Mouse (Mus musculus): ENCODE results near the gene Hoxd13.

DNA sequence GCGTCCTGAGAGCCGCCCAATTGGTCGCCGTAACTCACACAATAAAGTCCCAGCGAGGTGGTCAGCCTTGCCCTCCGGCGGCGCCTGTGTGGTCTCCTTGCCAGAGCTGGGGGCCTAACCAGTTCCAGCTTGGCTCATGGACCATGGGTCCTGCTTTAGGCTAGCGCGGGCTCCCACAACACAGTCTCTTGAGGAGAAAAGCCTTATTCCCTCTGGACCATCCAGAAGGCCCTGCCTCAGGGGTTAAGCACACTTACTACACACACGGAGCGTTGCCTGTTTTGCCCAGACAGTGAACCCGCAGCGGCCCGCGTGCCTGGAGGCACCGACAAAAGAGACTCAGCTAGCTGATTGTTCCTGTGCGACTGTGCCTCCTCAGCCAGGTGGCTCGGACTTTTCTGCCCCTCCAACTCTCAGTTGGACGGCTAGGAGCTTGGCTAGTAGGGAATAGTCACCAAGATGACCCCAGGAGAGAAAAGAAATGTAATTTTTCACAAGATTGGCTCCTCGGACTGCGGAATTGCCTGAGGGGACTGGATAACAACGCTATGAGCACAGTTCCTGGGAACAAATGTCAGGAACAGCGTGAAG is 5.8 kb downstream of the Hoxd13 start:
- TF ChIP-seq POLR2A (IDR thresholded peaks at IDR 0.05; ENCODE audit: insufficient read length, low read depth), result no peak
- TF ChIP-seq TCF3 (IDR thresholded peaks at IDR 0.05; ENCODE audit: insufficient read length, low read depth), result no peak
- TF ChIP-seq MAX (IDR thresholded peaks at IDR 0.05; ENCODE audit: low read depth), result no peak
- TF ChIP-seq E2F4 (IDR thresholded peaks at IDR 0.05; ENCODE audit: insufficient read depth), result no peak
